Mouse (Mus musculus) spleen, postnatal 4 days (tissue): ENCODE results near the gene Lcorl.

Experiments
- DNase-seq, 2 experiments: peaks; one replicate each; pipeline ENCODE4 v3.0.0; 2022; ENCODE audit warnings: low spot score in 2 of 2

Lcorl gene

GRCm38 (mm10) chr5:45857254-45858011, at the start of gene Lcorl:
Lcorl (minus strand) TSS chr5:45857615.
- peak; percentile 89 to 93 for DNase-seq

- DNase-seq = no peak
Measured at GRCm38 (mm10) chr5:45904683-45905082, 47.3 kb upstream of the Lcorl start.

GRCm38 (mm10) chr5:45903246-45903645, 45.8 kb upstream of the Lcorl start:
- no peak for DNase-seq

- no peak for DNase-seq
Measured at GRCm38 (mm10) chr5:45895362-45895761, 37.9 kb upstream of the Lcorl start.

GRCm38 (mm10) chr5:45893696-45894095, 36.3 kb upstream of the Lcorl start:
- no peak for DNase-seq

- no peak for DNase-seq
Measured at GRCm38 (mm10) chr5:45876328-45876727, 18.9 kb upstream of the Lcorl start.

GRCm38 (mm10) chr5:45875472-45875871, 18.1 kb upstream of the Lcorl start:
- no peak for DNase-seq

GRCm38 (mm10) chr5:45874284-45875030, 17.0 kb upstream of the Lcorl start:
- no peak for DNase-seq

GRCm38 (mm10) chr5:45858368-45858767, 953 bp upstream of the Lcorl start:
- no peak for DNase-seq

- no peak for DNase-seq
Measured at GRCm38 (mm10) chr5:45856876-45857253, 550 bp downstream of the Lcorl start.

- peak; percentile 41 to 76 for DNase-seq
Measured at GRCm38 (mm10) chr5:45856303-45856821, 1.1 kb downstream of the Lcorl start.

GRCm38 (mm10) chr5:45855526-45856302, 1.7 kb downstream of the Lcorl start:
- no peak for DNase-seq

- no peak for DNase-seq
Measured at GRCm38 (mm10) chr5:45844723-45845122, 12.7 kb downstream of the Lcorl start.

GRCm38 (mm10) chr5:45835131-45835530, 22.3 kb downstream of the Lcorl start:
- DNase-seq = no peak

GRCm38 (mm10) chr5:45811527-45811926, 45.9 kb downstream of the Lcorl start:
- no peak for DNase-seq

GRCm38 (mm10) chr5:45791864-45792263, 65.6 kb downstream of the Lcorl start:
- DNase-seq = no peak

- DNase-seq = no peak
Measured at GRCm38 (mm10) chr5:45790221-45790620, 67.2 kb downstream of the Lcorl start.

- DNase-seq = no peak
Measured at GRCm38 (mm10) chr5:45757502-45758121, 99.8 kb downstream of the Lcorl start.

GRCm38 (mm10) chr5:45737911-45738310, 119.5 kb downstream of the Lcorl start:
- DNase-seq = no peak

GRCm38 (mm10) chr5:45733751-45734150, 123.7 kb downstream of the Lcorl start:
- DNase-seq = no peak

- DNase-seq = no peak
Measured at GRCm38 (mm10) chr5:45718848-45719488, 138.4 kb downstream of the Lcorl start.
